Mouse (Mus musculus) stomach, postnatal 0 days (tissue): ENCODE data around the gene Pkp4.

Source experiments
- CTCF ChIP-seq: IDR thresholded peaks from 2 replicates; pipeline ENCODE4 v1.5.1; 2016; ENCODE audit warnings: antibody characterized with exemption, low read depth, mild to moderate bottlenecking, moderate library complexity
- EP300 ChIP-seq: optimal IDR thresholded peaks from 2 replicates; pipeline ENCODE3; 2016; ENCODE audit warnings: antibody characterized with exemption

GRCm38 (mm10) chr2:59161021-59161440, 381 bp downstream of the Pkp4 start:
- TF ChIP-seq EP300 (no peak), CTCF (no peak)
